Mouse (Mus musculus): Measurements from ENCODE around the gene Olfr774. TPM values are rescaled to one million over a fixed set of nuclear protein-coding genes. Genes with fewer than 3 reads are reported as not detected.
"Not testable (repeated sequence)": the region's sequence is repeated elsewhere in the genome, so short reads cannot be mapped to it uniquely, and the experiment has no call there.

Gene Olfr774
- not detected in 2 replicates for polyA plus RNA-seq (2012; rRNA removed)

DNA sequence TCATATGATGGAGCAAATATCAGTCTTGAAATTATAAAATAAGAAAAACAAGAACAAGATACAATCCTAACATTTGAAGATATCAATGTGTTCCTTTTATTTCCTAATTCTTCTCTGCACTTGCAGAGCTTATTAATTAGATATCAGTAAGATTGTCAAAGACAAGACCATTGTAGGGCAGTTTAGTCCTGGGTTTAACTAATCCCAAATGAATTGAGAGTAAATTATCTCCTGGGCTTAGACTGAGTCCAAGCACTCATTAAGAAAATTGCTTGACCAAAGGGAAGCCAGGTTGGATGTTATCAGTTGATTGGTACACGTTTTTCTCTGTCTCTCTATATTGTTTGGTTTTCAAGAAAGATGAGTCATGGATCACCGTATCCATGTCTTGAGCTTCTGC, at the start of gene Olfr774:
Gene Olfr774 (plus strand): TSS at position 301 of the 400 bp plus-strand sequence.
- Histone ChIP-seq H3K4me1 (ENCODE audit: control insufficient read depth, insufficient read depth, low read length) (no peaks in the 10 kb centered on the region), H3K27me3 (ENCODE audit: control insufficient read depth, insufficient read depth, low read length) (no peaks in the 10 kb centered on the region), H3K27ac (ENCODE audit: insufficient read depth, low read length) (no peak within 1 kb of the TSS), H3K4me3 (replicated peaks; ENCODE audit: insufficient read depth, low read depth, low read length) (no peak within 1 kb of the TSS)
- WGBS, result 77% methylated on average over 2 of the region's 2 CpGs
- TF ChIP-seq POLR2A (IDR thresholded peaks at IDR 0.05; ENCODE audit: borderline replicate concordance, insufficient read depth, low read length) (no peak), CTCF (IDR thresholded peaks at IDR 0.05; ENCODE audit: borderline replicate concordance, insufficient read depth, low read depth, low read length) (no peak)
- no peak for DNase-seq

DNA sequence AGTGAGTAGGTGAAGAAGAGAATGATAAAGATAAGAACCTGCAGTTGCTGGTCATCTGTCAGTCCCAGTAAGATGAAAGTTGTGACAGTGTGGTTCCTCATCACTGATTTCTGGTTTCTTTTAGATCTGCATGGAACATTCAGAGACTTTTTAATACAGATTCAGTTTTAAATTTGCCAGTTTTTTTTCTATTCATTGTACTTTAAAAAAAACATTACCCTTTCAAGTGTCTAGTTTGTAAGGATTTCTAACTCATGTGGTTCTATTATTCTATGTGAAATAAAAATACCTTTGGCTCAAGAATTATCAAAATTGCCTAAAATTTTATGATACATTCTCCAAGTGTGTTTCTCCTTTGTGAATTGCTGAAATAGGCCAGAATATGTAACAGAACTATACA, 48.7 kb upstream of the Olfr774 start, which contains the start of gene Olfr773:
Gene Olfr773 (minus strand): TSS at position 101 of the 400 bp plus-strand sequence.
- not testable (repeated sequence) for H3K4me3 ChIP-seq (replicated peaks; ENCODE audit: insufficient read depth, low read depth, low read length); H3K27me3 ChIP-seq (ENCODE audit: control insufficient read depth, insufficient read depth, low read length); DNase-seq; H3K27ac ChIP-seq (ENCODE audit: insufficient read depth, low read length); H3K4me1 ChIP-seq (ENCODE audit: control insufficient read depth, insufficient read depth, low read length)

DNA sequence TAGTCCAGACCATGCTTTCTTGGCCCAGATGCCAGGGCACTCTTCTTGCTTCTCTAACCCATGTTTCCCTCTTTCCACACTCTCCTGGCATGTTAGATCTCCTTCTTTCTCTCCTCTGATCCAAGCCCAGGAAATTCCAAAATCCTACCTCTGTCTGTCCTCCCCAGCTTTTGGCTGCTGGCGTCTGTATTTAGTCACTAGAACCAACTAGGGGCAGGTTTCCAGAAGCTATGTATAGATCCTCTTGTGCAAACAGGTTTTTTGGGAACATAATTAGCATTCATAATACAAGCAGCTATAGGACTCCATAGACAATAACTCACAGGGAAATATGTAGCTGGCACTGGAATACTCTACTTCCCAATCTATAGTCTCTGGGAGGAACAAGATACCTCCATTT, 5.3 kb upstream of the Olfr774 start:
- WGBS, result 82% methylated on average over 1 of the region's 1 CpGs
- H3K4me1 ChIP-seq (ENCODE audit: control insufficient read depth, insufficient read depth, low read length), result no peaks in the 10 kb centered on the region; the same call in 1 of the 2 replicates
- no peak overlapping the region for H3K4me3 ChIP-seq (replicated peaks; ENCODE audit: insufficient read depth, low read depth, low read length)
- H3K27ac ChIP-seq (ENCODE audit: insufficient read depth, low read length), result no peak overlapping the region
- no peak for DNase-seq
- TF ChIP-seq POLR2A (IDR thresholded peaks at IDR 0.05; ENCODE audit: borderline replicate concordance, insufficient read depth, low read length) (no peak), CTCF (IDR thresholded peaks at IDR 0.05; ENCODE audit: borderline replicate concordance, insufficient read depth, low read depth, low read length) (no peak)
- H3K27me3 ChIP-seq (ENCODE audit: control insufficient read depth, insufficient read depth, low read length), result no peaks in the 10 kb centered on the region

DNA sequence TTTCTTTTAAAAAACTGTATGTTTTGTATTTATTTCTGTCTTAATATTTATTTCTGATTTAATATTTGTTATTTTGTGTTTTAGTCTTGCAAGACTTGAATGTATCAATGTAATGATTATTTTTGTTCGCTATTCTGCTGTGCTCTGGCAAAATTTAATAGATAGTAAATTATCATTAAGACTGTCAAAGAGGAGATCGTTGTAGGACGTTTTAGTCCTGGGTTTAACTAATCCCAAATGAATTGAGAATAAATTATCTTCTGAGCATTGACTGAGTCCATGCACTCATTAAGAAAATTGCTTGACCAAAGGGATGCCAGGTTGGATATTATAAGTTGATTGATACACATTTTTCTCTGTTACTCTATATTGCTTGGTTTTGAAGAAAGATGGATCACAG, 12.1 kb downstream of the Olfr774 start, which contains the start of gene Olfr775:
Gene Olfr775 (plus strand): TSS at position 301 of the 400 bp plus-strand sequence.
- DNase-seq, result no peak
- TF ChIP-seq POLR2A (IDR thresholded peaks at IDR 0.05; ENCODE audit: borderline replicate concordance, insufficient read depth, low read length) (no peak), CTCF (IDR thresholded peaks at IDR 0.05; ENCODE audit: borderline replicate concordance, insufficient read depth, low read depth, low read length) (no peak)
- 78% methylated on average over 3 of the region's 3 CpGs for WGBS

DNA sequence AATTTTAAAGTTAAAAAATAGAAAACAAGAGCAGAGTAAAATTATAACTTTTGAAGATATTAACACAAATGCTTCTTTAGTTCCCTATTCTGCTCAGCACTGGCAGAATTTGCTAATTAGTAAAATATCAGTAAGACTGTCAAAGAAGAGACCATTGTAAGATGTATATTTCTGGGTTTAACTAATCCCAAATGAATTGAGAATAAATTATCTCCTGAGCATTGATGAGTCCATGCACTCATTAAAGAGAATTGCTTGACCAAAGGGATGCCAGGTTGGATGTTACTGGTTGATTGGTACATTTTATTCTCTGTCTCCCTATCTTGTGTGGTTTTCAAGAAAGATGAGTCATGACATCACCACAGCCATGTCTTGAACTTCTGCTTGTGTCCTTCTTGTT, 22.8 kb downstream of the Olfr774 start, which contains the start of gene Olfr776:
Gene Olfr776 (plus strand): TSS at position 301 of the 400 bp plus-strand sequence.
- Histone ChIP-seq H3K27me3 (ENCODE audit: control insufficient read depth, insufficient read depth, low read length) (no peaks in the 10 kb centered on the region), H3K27ac (ENCODE audit: insufficient read depth, low read length) (no peak within 1 kb of the TSS), H3K4me1 (ENCODE audit: control insufficient read depth, insufficient read depth, low read length) (no peaks in the 10 kb centered on the region), H3K4me3 (replicated peaks; ENCODE audit: insufficient read depth, low read depth, low read length) (no peak within 1 kb of the TSS)
- TF ChIP-seq CTCF (IDR thresholded peaks at IDR 0.05; ENCODE audit: borderline replicate concordance, insufficient read depth, low read depth, low read length), result no peak
- no peak for TF ChIP-seq POLR2A (IDR thresholded peaks at IDR 0.05; ENCODE audit: borderline replicate concordance, insufficient read depth, low read length)
- DNase-seq, result no peak

More for the DNA sequence above, 12.1 kb downstream of the Olfr774 start, which contains the start of gene Olfr775:
- no peak within 1 kb of the TSS for H3K27ac ChIP-seq (ENCODE audit: insufficient read depth, low read length)
- H3K4me3 ChIP-seq (replicated peaks; ENCODE audit: insufficient read depth, low read depth, low read length), result no peak within 1 kb of the TSS
- H3K27me3 ChIP-seq (ENCODE audit: control insufficient read depth, insufficient read depth, low read length), result no peaks in the 10 kb centered on the region
- no peaks in the 10 kb centered on the region for H3K4me1 ChIP-seq (ENCODE audit: control insufficient read depth, insufficient read depth, low read length)

DNA sequence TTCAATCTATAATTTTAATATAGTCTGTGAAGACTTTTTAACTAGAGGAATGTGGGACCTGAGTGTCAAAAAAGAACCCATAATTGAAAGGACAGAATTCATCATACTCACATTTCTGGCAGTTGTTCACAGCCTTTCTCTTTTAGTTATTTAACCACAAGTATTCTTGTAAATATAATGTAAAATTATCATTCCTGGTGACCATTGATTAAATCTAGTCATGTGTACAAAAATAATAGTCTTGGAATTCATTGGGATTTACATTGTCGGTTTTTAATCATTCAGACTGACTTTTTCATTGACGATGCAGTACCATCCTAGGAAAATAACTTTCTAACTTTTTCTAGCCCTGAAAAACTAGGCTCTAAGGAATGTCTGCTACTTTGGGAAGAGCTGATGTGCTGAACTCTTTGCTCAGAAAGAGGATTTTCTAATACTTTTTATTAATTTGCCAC, 35.1 kb downstream of the Olfr774 start, which contains the start of gene Olfr777:
Gene Olfr777 (minus strand): TSS at position 405 of the 455 bp plus-strand sequence.
- H3K27me3 ChIP-seq (ENCODE audit: control insufficient read depth, insufficient read depth, low read length), result no peaks in the 10 kb centered on the region
- no peak within 1 kb of the TSS for H3K27ac ChIP-seq (ENCODE audit: insufficient read depth, low read length)
- WGBS, result 97% methylated on average over 2 of the region's 2 CpGs
- TF ChIP-seq CTCF (IDR thresholded peaks at IDR 0.05; ENCODE audit: borderline replicate concordance, insufficient read depth, low read depth, low read length), result no peak
- no peak for DNase-seq
- H3K4me3 ChIP-seq (replicated peaks; ENCODE audit: insufficient read depth, low read depth, low read length), result no peak within 1 kb of the TSS
- no peaks in the 10 kb centered on the region for H3K4me1 ChIP-seq (ENCODE audit: control insufficient read depth, insufficient read depth, low read length)

Other genes starting within 250 kb of the Olfr774 start
- not detected in 2 replicates for gene Olfr9, start 246.8 kb upstream of the Olfr774 start, polyA plus RNA-seq (2012; rRNA removed)
- gene Olfr763, start 225.4 kb upstream of the Olfr774 start, polyA plus RNA-seq (2012; rRNA removed), result not detected in 2 replicates
- not detected in 2 replicates for gene Olfr764-ps1, start 196.3 kb upstream of the Olfr774 start, polyA plus RNA-seq (2012; rRNA removed)
- not detected in 2 replicates for gene Olfr765, start 186.2 kb upstream of the Olfr774 start, polyA plus RNA-seq (2012; rRNA removed)
- gene Olfr766-ps1, start 167.2 kb upstream of the Olfr774 start, polyA plus RNA-seq (2012; rRNA removed), result not detected in 2 replicates
- not detected in 2 replicates for gene Olfr767, start 153.3 kb upstream of the Olfr774 start, polyA plus RNA-seq (2012; rRNA removed)
- not detected in 2 replicates for gene Olfr768, start 136.8 kb upstream of the Olfr774 start, polyA plus RNA-seq (2012; rRNA removed)
- gene Olfr769, start 118.3 kb upstream of the Olfr774 start, polyA plus RNA-seq (2012; rRNA removed), result not detected in 2 replicates
- gene Olfr770, start 97.2 kb upstream of the Olfr774 start, polyA plus RNA-seq (2012; rRNA removed), result not detected in 2 replicates
- not detected in 2 replicates for gene Olfr771, start 71.5 kb upstream of the Olfr774 start, polyA plus RNA-seq (2012; rRNA removed)
- gene Olfr772, start 58.3 kb upstream of the Olfr774 start, polyA plus RNA-seq (2012; rRNA removed), result not detected in 2 replicates
- not detected in 2 replicates for gene Olfr773, start 48.8 kb upstream of the Olfr774 start, polyA plus RNA-seq (2012; rRNA removed)
- not detected in 2 replicates for gene Olfr775, start 12.2 kb downstream of the Olfr774 start, polyA plus RNA-seq (2012; rRNA removed)
- gene Olfr776, start 22.9 kb downstream of the Olfr774 start, polyA plus RNA-seq (2012; rRNA removed), result not detected in 2 replicates
- gene Olfr777, start 35.3 kb downstream of the Olfr774 start, polyA plus RNA-seq (2012; rRNA removed), result not detected in 2 replicates
- gene Olfr780, start 81.9 kb downstream of the Olfr774 start, polyA plus RNA-seq (2012; rRNA removed), result not detected in 2 replicates
- not detected in 2 replicates for gene Olfr781, start 92.7 kb downstream of the Olfr774 start, polyA plus RNA-seq (2012; rRNA removed)
- gene Olfr782, start 112.6 kb downstream of the Olfr774 start, polyA plus RNA-seq (2012; rRNA removed), result not detected in 2 replicates
- 0.06 and 0.08 TPM in 2 replicates for gene Olfr784, start 147.9 kb downstream of the Olfr774 start, polyA plus RNA-seq (2012; rRNA removed)
- gene Olfr785, start 169.2 kb downstream of the Olfr774 start, polyA plus RNA-seq (2012; rRNA removed), result not detected in 2 replicates
- gene Olfr786, start 191.1 kb downstream of the Olfr774 start, polyA plus RNA-seq (2012; rRNA removed), result not detected in 2 replicates
- not detected in 2 replicates for gene Olfr787, start 225.7 kb downstream of the Olfr774 start, polyA plus RNA-seq (2012; rRNA removed)
- not detected in 2 replicates for gene Olfr788, start 234.8 kb downstream of the Olfr774 start, polyA plus RNA-seq (2012; rRNA removed)
- gene Olfr789, start 248.5 kb downstream of the Olfr774 start, polyA plus RNA-seq (2012; rRNA removed), result not detected in 2 replicates